Comparison of ENCODE assay signal across 17 mouse cellular contexts in the genomic region with DNA sequence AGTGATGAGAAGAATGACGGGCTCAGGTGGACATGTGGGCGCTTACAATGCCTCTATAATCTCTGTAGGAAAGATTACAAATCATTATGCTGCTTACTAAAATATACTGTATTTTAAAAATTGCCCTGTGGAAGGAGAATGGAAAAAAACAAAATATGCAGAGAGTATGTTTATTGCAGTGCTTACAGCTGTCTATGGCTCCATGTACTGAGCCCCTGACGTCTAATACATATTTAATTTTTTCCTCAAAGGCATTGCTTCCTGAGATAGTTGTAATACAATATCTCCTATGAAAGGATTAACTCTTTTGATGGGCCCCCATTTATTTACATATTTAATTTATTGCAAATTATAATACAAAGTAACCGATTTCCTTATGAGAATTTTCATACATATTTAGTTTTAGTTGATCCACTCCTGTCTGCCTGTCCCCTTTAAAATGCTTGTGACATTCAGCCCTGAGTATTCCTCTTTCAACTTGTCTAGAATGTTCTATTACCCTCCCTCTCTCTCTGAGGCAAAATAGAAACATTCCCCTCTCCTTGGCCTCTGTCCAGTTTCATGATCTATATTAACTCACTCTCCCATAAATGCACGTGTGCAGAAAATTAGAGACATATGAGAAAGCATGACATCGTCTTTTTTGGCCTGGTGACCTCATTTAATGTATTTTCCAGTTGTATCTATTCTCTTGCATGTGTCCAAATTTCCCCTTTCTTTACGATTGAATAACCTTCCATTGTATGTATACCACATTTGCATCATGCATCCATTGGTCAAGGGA.
A peak's percentile ranks its signal among the peaks of the same experiment; 100 is the strongest.
DNase-seq lines count a peak whose midpoint lies in the region; ATAC-seq and TF ChIP-seq lines count a peak whose summit lies in the region.
"Had no signal": no experiment of that assay in that cellular context is flagged by ENCODE, and none has a peak within 500 bp of the region (broad histone marks: within the 10 kb centered on the region; RNA-seq: fewer than 3 reads in every experiment).

No protein-coding gene starts in this region.

- no peak overlapping the region for H3K4me2 ChIP-seq in hindbrain, embryonic 13.5 days
- no peak overlapping the region for H3K4me2 ChIP-seq in hindbrain, postnatal 0 days (ENCODE audit: low read depth, low read length)
- no peak overlapping the region for H3K4me2 ChIP-seq in midbrain, embryonic 13.5 days (replicated peaks)
- H3K4me2 ChIP-seq in midbrain, embryonic 16.5 days (ENCODE audit: low read length) = no peak overlapping the region
- H3K4me2 ChIP-seq: embryonic facial prominence, embryonic 12.5 days; forebrain, embryonic 12.5 days had no signal

- no peaks in the 10 kb centered on the region for H3K36me3 ChIP-seq in hindbrain, embryonic 13.5 days
- H3K36me3 ChIP-seq in hindbrain, postnatal 0 days (ENCODE audit: insufficient read depth, low read length) = no peaks in the 10 kb centered on the region
- H3K36me3 ChIP-seq in midbrain, embryonic 13.5 days = no peaks in the 10 kb centered on the region
- H3K36me3 ChIP-seq in midbrain, embryonic 10.5 days = no peaks in the 10 kb centered on the region
- no peaks in the 10 kb centered on the region for H3K36me3 ChIP-seq in midbrain, embryonic 16.5 days (ENCODE audit: control insufficient read depth, insufficient read depth, low read length)
- H3K36me3 ChIP-seq: embryonic facial prominence, embryonic 12.5 days; forebrain, embryonic 12.5 days; heart, embryonic 10.5 days had no signal

- DNase-seq in hindbrain, postnatal 0 days (ENCODE audit: low spot score) = no peak
- DNase-seq in midbrain, embryonic 10.5 days (ENCODE audit: low spot score) = no peak
- DNase-seq in NIH3T3 (ENCODE audit: low read depth) = peak; percentile 20
- DNase-seq in right cerebral cortex, postnatal 14 days = no peak
- DNase-seq: adrenal gland, postnatal 10 days; cerebellum, adult 11 months; cerebellum, adult 8-10 months; cerebellum, postnatal 14 days; embryo, embryonic 11 days; gastrocnemius, postnatal 10 days; heart, adult 18-20 months had no signal

- ATAC-seq in hindbrain, embryonic 13.5 days (ENCODE audit: low FRiP score) = no peak
- no peak for ATAC-seq in hindbrain, postnatal 0 days
- ATAC-seq in midbrain, embryonic 13.5 days = no peak; the same call in 1 of the 2 replicates
- ATAC-seq in midbrain, embryonic 16.5 days = peak; percentile 55; the same call in 1 of the 2 replicates

- H3K4me1 ChIP-seq in hindbrain, embryonic 13.5 days (replicated peaks) = peaks cover 19% of the 10 kb centered on the region
- H3K4me1 ChIP-seq in hindbrain, postnatal 0 days (ENCODE audit: insufficient read depth, low read length) = 0 out of 2 replicates have a peak, but pooled peaks cover 7% of the 10 kb centered on the region
- H3K4me1 ChIP-seq in midbrain, embryonic 13.5 days (replicated peaks) = peaks cover 12% of the 10 kb centered on the region
- peaks cover 10% of the 10 kb centered on the region for H3K4me1 ChIP-seq in midbrain, embryonic 10.5 days
- H3K4me1 ChIP-seq in midbrain, embryonic 16.5 days (ENCODE audit: control insufficient read depth, insufficient read depth, low read length) = peaks cover 6% of the 10 kb centered on the region
- H3K4me1 ChIP-seq: embryonic facial prominence, embryonic 12.5 days had no signal

- H3K27me3 ChIP-seq in hindbrain, embryonic 13.5 days = no peaks in the 10 kb centered on the region
- no peaks in the 10 kb centered on the region for H3K27me3 ChIP-seq in hindbrain, postnatal 0 days (ENCODE audit: insufficient read depth, low read length)
- no peaks in the 10 kb centered on the region for H3K27me3 ChIP-seq in midbrain, embryonic 13.5 days
- H3K27me3 ChIP-seq in midbrain, embryonic 10.5 days (ENCODE audit: low read depth, poor library complexity, severe bottlenecking) = no peaks in the 10 kb centered on the region
- H3K27me3 ChIP-seq in midbrain, embryonic 16.5 days (ENCODE audit: control insufficient read depth, insufficient read depth, low read depth, low read length) = no peaks in the 10 kb centered on the region
- H3K27me3 ChIP-seq: embryonic facial prominence, embryonic 12.5 days; forebrain, embryonic 12.5 days had no signal

- H3K9ac ChIP-seq in hindbrain, embryonic 13.5 days = no peak overlapping the region
- H3K9ac ChIP-seq in hindbrain, postnatal 0 days (replicated peaks; ENCODE audit: low read length) = no peak overlapping the region
- no peak overlapping the region for H3K9ac ChIP-seq in midbrain, embryonic 13.5 days (replicated peaks)
- no peak overlapping the region for H3K9ac ChIP-seq in midbrain, embryonic 16.5 days (ENCODE audit: low read depth, low read length)
- H3K9ac ChIP-seq: embryonic facial prominence, embryonic 12.5 days; forebrain, embryonic 12.5 days had no signal

- H3K27ac ChIP-seq in hindbrain, embryonic 13.5 days = peak overlapping the region; percentile 10
- H3K27ac ChIP-seq in hindbrain, postnatal 0 days = no peak overlapping the region
- H3K27ac ChIP-seq in midbrain, embryonic 13.5 days = 0 out of 2 replicates have a peak overlapping the region, but pooled peaks have one; percentile 27
- no peak overlapping the region for H3K27ac ChIP-seq in midbrain, embryonic 10.5 days (replicated peaks)
- peak overlapping the region; percentile 60; the same call in 1 of the 2 replicates for H3K27ac ChIP-seq in midbrain, embryonic 16.5 days (ENCODE audit: low read length)
- H3K27ac ChIP-seq: embryonic facial prominence, embryonic 12.5 days; forebrain, embryonic 12.5 days; heart, embryonic 10.5 days had no signal

- no peak overlapping the region for H3K4me3 ChIP-seq in hindbrain, embryonic 13.5 days
- H3K4me3 ChIP-seq in hindbrain, postnatal 0 days (ENCODE audit: low read length) = no peak overlapping the region
- H3K4me3 ChIP-seq in midbrain, embryonic 13.5 days (replicated peaks) = no peak overlapping the region
- H3K4me3 ChIP-seq in midbrain, embryonic 10.5 days = no peak overlapping the region
- H3K4me3 ChIP-seq in midbrain, embryonic 16.5 days (ENCODE audit: low read depth, low read length) = no peak overlapping the region
- H3K4me3 ChIP-seq: embryonic facial prominence, embryonic 12.5 days; forebrain, embryonic 12.5 days; heart, embryonic 10.5 days had no signal

- 69% methylated on average over 7 of the region's 7 CpGs for WGBS in hindbrain, embryonic 13.5 days
- WGBS in hindbrain, postnatal 0 days = 75% methylated on average over 7 of the region's 7 CpGs
- WGBS in midbrain, embryonic 13.5 days = 75% methylated on average over 7 of the region's 7 CpGs
- 89% methylated on average over 7 of the region's 7 CpGs for WGBS in midbrain, embryonic 10.5 days
- 70% methylated on average over 7 of the region's 7 CpGs for WGBS in midbrain, embryonic 16.5 days

- TF ChIP-seq CTCF in hindbrain, postnatal 0 days (IDR thresholded peaks at IDR 0.05; ENCODE audit: low read depth) = no peak

- no peaks in the 10 kb centered on the region for H3K9me3 ChIP-seq in hindbrain, embryonic 13.5 days
- no peaks in the 10 kb centered on the region for H3K9me3 ChIP-seq in hindbrain, postnatal 0 days (ENCODE audit: low read length)
- no peaks in the 10 kb centered on the region for H3K9me3 ChIP-seq in midbrain, embryonic 13.5 days
- no peaks in the 10 kb centered on the region for H3K9me3 ChIP-seq in midbrain, embryonic 10.5 days (replicated peaks)
- no peaks in the 10 kb centered on the region for H3K9me3 ChIP-seq in midbrain, embryonic 16.5 days (replicated peaks; ENCODE audit: control insufficient read depth, low read length, poor library complexity, severe bottlenecking)
- H3K9me3 ChIP-seq: embryonic facial prominence, embryonic 12.5 days; forebrain, embryonic 12.5 days; heart, embryonic 10.5 days had no signal

Comparison
In these comparisons a context has a peak if more than half of its experiments do, and no peak if none do; other contexts are left out.
1. H3K27ac ChIP-seq: peak in hindbrain, embryonic 13.5 days (single experiment), midbrain, embryonic 13.5 days (single experiment) and midbrain, embryonic 16.5 days (single experiment); none in hindbrain, postnatal 0 days (single experiment) and midbrain, embryonic 10.5 days (single experiment).